In genomic region chr11:74447991-74448403, GRCm38 (mm10) we compare ENCODE assay signal across 9 mouse cellular contexts.
A peak's percentile ranks its signal among the peaks of the same experiment; 100 is the strongest.
DNase-seq lines count a peak whose midpoint lies in the region; ATAC-seq and TF ChIP-seq lines count a peak whose summit lies in the region.
"Had no signal": no experiment of that assay in that cellular context is flagged by ENCODE, and none has a peak within 500 bp of the region (broad histone marks: within the 10 kb centered on the region; RNA-seq: fewer than 3 reads in every experiment).

No protein-coding gene starts in this region.

- peak overlapping the region; percentile 29; the same call in 1 of the 2 replicates for H3K27ac ChIP-seq in heart, embryonic 10.5 days
- peak overlapping the region; percentile 8; the same call in 1 of the 2 replicates for H3K27ac ChIP-seq in limb, embryonic 15.5 days
- no peak overlapping the region for H3K27ac ChIP-seq in limb, embryonic 10.5 days
- H3K27ac ChIP-seq in olfactory bulb, adult 2 months (ENCODE audit: insufficient read depth, low read depth, low read length), result peak overlapping the region; percentile 3; the same call in 1 of the 2 replicates
- H3K27ac ChIP-seq in thymus, adult 2 months (ENCODE audit: control insufficient read depth, insufficient read depth, low read length), result no peak overlapping the region
- H3K27ac ChIP-seq: neural tube, embryonic 12.5 days had no signal

- H3K36me3 ChIP-seq in heart, embryonic 10.5 days, result 0 out of 2 replicates have a peak, but pooled peaks cover 4% of the 10 kb centered on the region
- H3K36me3 ChIP-seq in limb, embryonic 15.5 days, result no peaks in the 10 kb centered on the region
- no peaks in the 10 kb centered on the region for H3K36me3 ChIP-seq in limb, embryonic 10.5 days
- H3K36me3 ChIP-seq in thymus, adult 2 months (ENCODE audit: control insufficient read depth, insufficient read depth, low read length), result no peaks in the 10 kb centered on the region
- H3K36me3 ChIP-seq: neural tube, embryonic 12.5 days had no signal

- 85% methylated on average over 6 of the region's 6 CpGs for WGBS in heart, embryonic 10.5 days
- 82% methylated on average over 6 of the region's 6 CpGs for WGBS in limb, embryonic 15.5 days
- WGBS in limb, embryonic 10.5 days, result 88% methylated on average over 6 of the region's 6 CpGs
- WGBS in olfactory bulb, adult 2 months, result 65% methylated on average over 6 of the region's 6 CpGs
- 96% methylated on average over 6 of the region's 6 CpGs for WGBS in thymus, adult 2 months

- ATAC-seq in limb, embryonic 15.5 days (ENCODE audit: insufficient number of reproducible peaks, low FRiP score, low TSS enrichment, low read depth), result no peak

- H3K9me3 ChIP-seq in heart, embryonic 10.5 days, result no peaks in the 10 kb centered on the region
- no peaks in the 10 kb centered on the region for H3K9me3 ChIP-seq in limb, embryonic 15.5 days
- H3K9me3 ChIP-seq in limb, embryonic 10.5 days (replicated peaks), result no peaks in the 10 kb centered on the region
- H3K9me3 ChIP-seq: neural tube, embryonic 12.5 days had no signal

- no peak for TF ChIP-seq CTCF in olfactory bulb, adult 2 months (IDR thresholded peaks at IDR 0.05; ENCODE audit: insufficient read depth, low read depth, low read length)
- no peak for TF ChIP-seq CTCF in thymus, adult 2 months (IDR thresholded peaks at IDR 0.05; ENCODE audit: borderline replicate concordance, control insufficient read depth, extremely low read depth, insufficient read depth, low read length, poor library complexity)

- H3K4me2 ChIP-seq in limb, embryonic 15.5 days, result no peak overlapping the region
- H3K4me2 ChIP-seq: neural tube, embryonic 12.5 days had no signal

- H3K9ac ChIP-seq in limb, embryonic 15.5 days, result no peak overlapping the region
- H3K9ac ChIP-seq: neural tube, embryonic 12.5 days had no signal

- H3K4me1 ChIP-seq in heart, embryonic 10.5 days, result peaks cover 16% of the 10 kb centered on the region
- H3K4me1 ChIP-seq in limb, embryonic 15.5 days, result no peaks in the 10 kb centered on the region
- H3K4me1 ChIP-seq in limb, embryonic 10.5 days, result no peaks in the 10 kb centered on the region
- peaks cover 10% of the 10 kb centered on the region for H3K4me1 ChIP-seq in olfactory bulb, adult 2 months (ENCODE audit: control insufficient read depth, insufficient read depth, low read length)
- no peaks in the 10 kb centered on the region for H3K4me1 ChIP-seq in thymus, adult 2 months (replicated peaks; ENCODE audit: control insufficient read depth, insufficient read depth, low read length)
- H3K4me1 ChIP-seq: neural tube, embryonic 12.5 days had no signal

- no peak for TF ChIP-seq POLR2A in olfactory bulb, adult 2 months (IDR thresholded peaks at IDR 0.05; ENCODE audit: insufficient read depth, low read depth, low read length)
- no peak for TF ChIP-seq POLR2A in thymus, adult 2 months (IDR thresholded peaks at IDR 0.05; ENCODE audit: control insufficient read depth, extremely low read depth, insufficient read depth, low read length, poor library complexity)

- peak; percentile 62 for DNase-seq in heart, embryonic 10.5 days (ENCODE audit: low spot score)
- DNase-seq in heart, adult 9 months (ENCODE audit: low spot score in 2 of 2), result no peak
- DNase-seq in limb, embryonic 10.5 days (ENCODE audit: low spot score), result no peak
- DNase-seq in cerebellum, adult 8-10 months, result peak; percentile 52
- DNase-seq in thymus, postnatal 4 days, result no peak
- no peak for DNase-seq in thymus, adult 2 months

- H3K4me3 ChIP-seq in heart, embryonic 10.5 days, result no peak overlapping the region
- no peak overlapping the region for H3K4me3 ChIP-seq in limb, embryonic 15.5 days
- no peak overlapping the region for H3K4me3 ChIP-seq in limb, embryonic 10.5 days
- no peak overlapping the region for H3K4me3 ChIP-seq in olfactory bulb, adult 2 months (ENCODE audit: insufficient read depth, low read depth, low read length)
- H3K4me3 ChIP-seq in thymus, adult 2 months (ENCODE audit: control insufficient read depth, insufficient read depth, low read length), result no peak overlapping the region
- H3K4me3 ChIP-seq: neural tube, embryonic 12.5 days had no signal

- H3K27me3 ChIP-seq in heart, embryonic 10.5 days (ENCODE audit: insufficient read depth, poor library complexity, severe bottlenecking), result no peaks in the 10 kb centered on the region
- no peaks in the 10 kb centered on the region for H3K27me3 ChIP-seq in limb, embryonic 15.5 days
- H3K27me3 ChIP-seq in limb, embryonic 10.5 days (ENCODE audit: low read depth, poor library complexity, severe bottlenecking), result no peaks in the 10 kb centered on the region
- H3K27me3 ChIP-seq in thymus, adult 2 months (ENCODE audit: control insufficient read depth, insufficient read depth, low read length), result no peaks in the 10 kb centered on the region
- H3K27me3 ChIP-seq: neural tube, embryonic 12.5 days had no signal

Comparison
In these comparisons a context has a peak if more than half of its experiments do, and no peak if none do; other contexts are left out.
1. DNase-seq: peak in heart, embryonic 10.5 days (single experiment) and cerebellum, adult 8-10 months (single experiment); none in heart, adult 9 months (0 of 2), limb, embryonic 10.5 days (single experiment), thymus, postnatal 4 days (single experiment) and thymus, adult 2 months (single experiment).
2. H3K27ac ChIP-seq: peak in heart, embryonic 10.5 days (single experiment), limb, embryonic 15.5 days (single experiment) and olfactory bulb, adult 2 months (single experiment); none in limb, embryonic 10.5 days (single experiment) and thymus, adult 2 months (single experiment).